Mouse (Mus musculus) G1E (cell line): ENCODE measurements around the gene Arap1. TPM values are rescaled to one million over a fixed set of nuclear protein-coding genes. Genes with fewer than 3 reads are reported as not detected.

Experiments used
- ATAC-seq: 2 replicates; pipeline ENCODE4 v1.8.0; 2016; ENCODE audit warnings: mild to moderate bottlenecking; ENCODE audit not compliant: insufficient number of reproducible peaks, poor library complexity, low FRiP score, severe bottlenecking; ENCODE audit errors: extremely low read depth
- DNase-seq: peaks from one replicate; pipeline ENCODE4 v3.0.0; 2012; ENCODE audit warnings: low spot score
- H3K27me3 ChIP-seq: 2 replicates; pipeline ENCODE4 v1.6.1; 2012; ENCODE audit warnings: mild to moderate bottlenecking, low read length, inconsistent platforms; ENCODE audit not compliant: insufficient read depth
- H3K36me3 ChIP-seq: replicated peaks from 2 replicates; pipeline ENCODE3; 2012; ENCODE audit warnings: mild to moderate bottlenecking, inconsistent platforms
- H3K4me1 ChIP-seq: 2 replicates; pipeline ENCODE4 v1.6.1; 2012; ENCODE audit warnings: low read depth, low read length, inconsistent platforms, mixed read lengths; ENCODE audit not compliant: insufficient read depth
- H3K4me3 ChIP-seq: 2 replicates; pipeline ENCODE4 v1.5.1; 2012; ENCODE audit warnings: low read depth, mild to moderate bottlenecking, inconsistent platforms, low read length, moderate library complexity, mixed read lengths
- H3K9me3 ChIP-seq: replicated peaks from 2 replicates; pipeline ENCODE4 v1.6.1; 2012; ENCODE audit warnings: inconsistent platforms
- CTCF ChIP-seq: IDR thresholded peaks from 2 replicates; pipeline ENCODE4 v1.5.1; 2012; ENCODE audit warnings: low read depth, low read length, inconsistent platforms, mixed read lengths
- GATA1 ChIP-seq: IDR thresholded peaks from 2 replicates; pipeline ENCODE4 v1.6.1; 2012; ENCODE audit warnings: borderline replicate concordance, low read length, inconsistent platforms, mixed read lengths
- GATA2 ChIP-seq: IDR thresholded peaks from 2 replicates; pipeline ENCODE4 v1.6.1; 2012; ENCODE audit warnings: low read depth, low read length, inconsistent platforms, borderline replicate concordance
- POLR2AphosphoS5 ChIP-seq: IDR thresholded peaks from 2 replicates; pipeline ENCODE4 v1.6.1; 2012; ENCODE audit warnings: low read depth, low read length, inconsistent platforms; ENCODE audit not compliant: insufficient replicate concordance
- TAL1 ChIP-seq: conservative IDR thresholded peaks from 2 replicates; pipeline ENCODE4 v1.6.1; 2012; ENCODE audit warnings: low read depth, low read length, inconsistent platforms, mixed read lengths
- polyA plus RNA-seq: library from polyadenylated mRNA; stranded (reverse); fragments of >175 nt; gene quantifications from 2 replicates; pipeline ENCODE4 v1.2.3, GENCODE M21; 2012
- total RNA-seq, 2 experiments: library from RNA; stranded (forward) in 1 of 2; stranded (reverse) in 1 of 2; fragments of 200-1000 nt in 1 of 2; fragments of >200 nt in 1 of 2; fragmentation: Nextera tagmentation in 1 of 2; gene quantifications; 2 replicates each; pipeline ENCODE4 v1.2.3; 2014 to 2017

Arap1 gene
- total RNA-seq (2014; fragmentation: Nextera tagmentation) (39.7 and 67.6 TPM in 2 replicates), total RNA-seq (2017) (102 and 115 TPM in 2 replicates), polyA plus RNA-seq (55.1 and 62.0 TPM in 2 replicates)

DNA sequence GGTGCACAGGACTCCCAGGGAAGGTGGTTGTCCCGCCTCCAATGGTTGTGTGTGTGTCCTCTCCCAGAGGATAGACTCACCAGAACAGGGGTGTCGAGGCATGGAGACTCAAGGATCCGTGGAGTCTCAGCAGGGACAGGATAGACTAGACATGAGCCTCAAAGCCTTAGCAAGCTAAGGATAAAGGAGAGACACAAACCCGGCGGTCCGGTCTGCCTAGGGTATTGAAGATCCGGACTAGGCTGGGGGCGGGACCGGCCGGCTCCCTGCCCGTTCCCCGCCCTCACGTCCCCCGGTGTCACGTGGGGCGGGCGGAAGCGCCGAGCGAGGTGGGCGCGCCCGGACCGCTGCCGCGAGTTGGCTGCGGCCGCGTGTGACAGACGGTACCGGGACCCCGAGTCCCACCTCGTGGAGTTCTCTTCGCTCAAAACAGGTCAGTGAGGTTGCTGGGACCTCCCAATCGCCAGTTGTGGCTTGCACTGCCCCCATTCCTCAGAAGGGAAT lies at the start of gene Arap1:
TSS of gene Arap1 (plus strand) at position 301 of the 504 bp plus-strand sequence.
- peak within 1 kb of the TSS; percentile 78 for H3K4me3 ChIP-seq
- peaks cover 38% of the 10 kb centered on the region for H3K27me3 ChIP-seq
- TF ChIP-seq TAL1 (no peak), CTCF (no peak), GATA2 (no peak), GATA1 (no peak), POLR2AphosphoS5 (no peak)
- H3K4me1 ChIP-seq: peaks cover 33% of the 10 kb centered on the region
- peak; percentile 55 for ATAC-seq
- peaks cover 13% of the 10 kb centered on the region for H3K36me3 ChIP-seq
- H3K9me3 ChIP-seq: no peaks in the 10 kb centered on the region
- DNase-seq: peak; percentile 84

DNA sequence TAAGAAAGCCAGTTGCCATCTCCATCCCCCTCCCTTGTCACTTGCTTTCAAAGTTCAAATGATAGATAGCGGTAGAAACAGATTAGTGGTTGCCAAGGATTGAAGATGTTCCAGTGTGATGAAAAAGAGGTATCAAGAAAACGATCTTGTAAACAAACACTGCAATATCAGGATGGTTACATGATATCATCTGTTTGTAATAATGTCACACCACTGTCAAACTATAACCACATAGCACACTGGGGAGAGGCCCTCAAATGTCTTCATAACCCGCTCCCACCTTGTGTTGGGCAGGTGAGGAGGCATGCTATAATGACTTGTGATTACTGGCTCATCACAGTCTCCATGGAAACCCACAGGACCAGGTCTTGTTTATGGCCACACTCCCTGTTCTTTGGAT lies 49.5 kb upstream of the Arap1 start:
- Histone ChIP-seq H3K4me3 (no peak overlapping the region), H3K4me1 (peaks cover 25% of the 10 kb centered on the region), H3K9me3 (no peaks in the 10 kb centered on the region), H3K27me3 (peaks cover 36% of the 10 kb centered on the region), H3K36me3 (peaks cover 8% of the 10 kb centered on the region)
- TF ChIP-seq POLR2AphosphoS5 (no peak), TAL1 (no peak), GATA1 (no peak)
- DNase-seq: no peak
- ATAC-seq: no peak

DNA sequence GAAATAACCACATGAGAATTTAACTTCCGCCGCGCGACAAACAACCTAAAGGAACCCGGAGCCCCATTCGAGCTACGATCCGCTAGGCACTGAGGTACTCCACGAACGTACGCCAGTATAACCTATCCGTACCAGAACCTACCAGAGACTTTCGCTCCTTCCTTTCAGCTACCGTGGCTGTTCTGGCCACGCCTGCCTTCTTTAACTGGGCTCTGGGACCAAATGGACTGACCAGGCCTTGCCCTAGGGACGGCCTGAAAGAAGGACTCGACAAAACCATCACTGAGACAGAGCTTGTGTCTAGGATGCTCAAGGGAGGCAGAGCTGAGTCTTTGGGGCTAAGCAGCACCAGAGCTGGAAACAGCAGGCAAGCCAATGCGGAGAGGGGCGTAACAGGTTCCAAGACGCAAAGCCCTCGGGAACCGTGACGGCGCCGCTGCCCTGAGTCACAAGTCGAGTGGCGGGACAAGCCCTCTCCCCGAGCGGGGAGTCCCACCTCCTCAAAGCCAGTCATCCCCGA lies 46.4 kb upstream of the Arap1 start:
- Histone ChIP-seq H3K36me3 (peaks cover 3% of the 10 kb centered on the region), H3K4me3 (peak overlapping the region; percentile 79), H3K9me3 (no peaks in the 10 kb centered on the region), H3K27me3 (peaks cover 43% of the 10 kb centered on the region), H3K4me1 (peaks cover 25% of the 10 kb centered on the region)
- ATAC-seq (no peak), DNase-seq (no peak)
- TF ChIP-seq CTCF (no peak), GATA1 (no peak), POLR2AphosphoS5 (no peak), GATA2 (no peak), TAL1 (no peak)

DNA sequence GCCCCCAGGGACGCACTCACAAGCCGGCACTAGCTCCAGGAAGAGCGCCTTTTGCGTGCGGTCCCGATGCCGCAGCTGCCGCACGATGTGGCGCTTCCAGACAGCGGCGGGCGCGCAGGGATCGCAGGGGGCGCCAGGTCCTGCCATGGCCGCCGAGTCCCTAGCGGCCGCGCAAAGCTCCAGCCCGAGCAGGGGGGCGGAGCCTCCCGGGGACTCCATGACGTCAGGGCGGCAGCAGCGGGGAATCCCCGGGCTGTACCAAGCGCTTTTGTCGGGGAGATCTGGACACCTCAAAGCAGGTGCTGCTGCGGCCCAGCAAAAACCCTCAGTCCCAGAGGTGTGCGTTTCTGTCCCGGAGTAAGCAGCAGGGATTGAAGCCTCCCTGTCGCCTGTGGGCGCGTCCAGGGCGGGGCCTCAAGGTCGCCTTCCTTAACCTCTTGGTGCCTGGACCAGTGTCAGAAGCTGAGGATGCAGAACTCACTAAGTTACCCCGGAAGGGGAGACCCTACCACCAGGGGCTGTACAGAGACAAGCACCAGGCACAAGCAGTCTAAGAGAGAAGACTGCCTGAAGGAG lies 45.9 kb upstream of the Arap1 start, which contains the start of gene Atg16l2:
TSS of gene Atg16l2 (minus strand) at position 371 of the 576 bp plus-strand sequence.
- Histone ChIP-seq H3K4me3 (peak within 1 kb of the TSS; percentile 79), H3K27me3 (peaks cover 43% of the 10 kb centered on the region), H3K36me3 (no peaks in the 10 kb centered on the region), H3K9me3 (no peaks in the 10 kb centered on the region), H3K4me1 (peaks cover 25% of the 10 kb centered on the region)
- DNase-seq (peak; percentile 92), ATAC-seq (peak; percentile 73)
- no peak for TF ChIP-seq CTCF
- no peak for TF ChIP-seq GATA2
- TF ChIP-seq GATA1: no peak
- no peak for TF ChIP-seq TAL1
- TF ChIP-seq POLR2AphosphoS5: no peak

DNA sequence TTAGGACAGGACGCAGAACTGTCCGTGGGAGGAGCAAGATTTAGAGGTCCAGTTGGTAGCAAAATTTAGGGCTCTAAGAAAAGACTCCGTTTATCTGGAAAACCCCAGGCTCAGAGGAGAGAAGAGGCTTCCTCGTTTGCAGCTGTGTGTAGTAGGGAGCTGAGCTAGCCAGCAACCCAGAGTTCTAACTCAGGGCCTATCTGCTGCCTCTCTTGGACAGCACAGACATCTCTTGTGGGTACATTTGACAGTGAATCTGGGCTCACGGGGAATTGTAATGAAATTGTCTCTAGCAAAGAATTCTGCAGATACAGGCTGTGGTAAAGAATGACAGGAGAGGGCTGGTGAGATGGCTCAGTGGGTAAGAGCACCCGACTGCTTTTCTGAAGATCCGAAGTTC lies 45.2 kb upstream of the Arap1 start:
- DNase-seq: no peak
- Histone ChIP-seq H3K9me3 (no peaks in the 10 kb centered on the region), H3K4me1 (peaks cover 25% of the 10 kb centered on the region), H3K4me3 (peak overlapping the region; percentile 79; the same call in 1 of the 2 replicates), H3K36me3 (no peaks in the 10 kb centered on the region), H3K27me3 (peaks cover 42% of the 10 kb centered on the region)
- no peak for ATAC-seq
- TF ChIP-seq TAL1 (no peak), GATA2 (no peak), GATA1 (no peak), POLR2AphosphoS5 (no peak), CTCF (no peak)

DNA sequence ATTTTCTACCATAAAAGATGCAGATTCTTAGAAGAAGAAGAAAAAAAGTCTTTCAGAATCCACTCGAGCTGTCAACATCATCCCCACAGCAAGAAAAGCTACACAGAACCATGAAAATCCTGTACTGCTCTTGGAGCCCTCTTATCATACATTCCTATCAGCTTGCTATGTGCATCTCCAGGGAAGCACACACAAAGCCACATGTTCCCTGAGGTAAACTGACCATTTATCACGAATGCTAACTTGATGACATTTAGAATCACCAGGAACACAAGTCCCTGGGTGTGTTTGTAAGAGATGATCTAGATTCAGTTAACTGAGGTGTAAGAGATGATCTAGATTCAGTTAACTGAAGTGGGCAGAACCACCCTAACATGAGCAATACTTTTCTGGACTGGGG lies 41.0 kb upstream of the Arap1 start:
- no peak overlapping the region for H3K4me3 ChIP-seq
- peaks cover 8% of the 10 kb centered on the region; the same call in 1 of the 2 replicates for H3K27me3 ChIP-seq
- peaks cover 26% of the 10 kb centered on the region for H3K4me1 ChIP-seq
- DNase-seq: no peak
- TF ChIP-seq POLR2AphosphoS5 (no peak), GATA2 (no peak), CTCF (no peak), TAL1 (no peak), GATA1 (no peak)
- no peaks in the 10 kb centered on the region for H3K36me3 ChIP-seq
- ATAC-seq: no peak
- H3K9me3 ChIP-seq: no peaks in the 10 kb centered on the region
